Mouse (Mus musculus): ENCODE measurements at regions not wholly inside any gene's neighbourhood (a gene's known extent, or its start where the extent isn't known, plus 50 kb on each side); places are given as distances from the start of the nearest gene placed in this dataset.

- Histone ChIP-seq H3K4me3 (ENCODE audit: insufficient read depth, low read depth, low read length) (no peak overlapping the region), H3K36me3 (ENCODE audit: control insufficient read depth, insufficient read depth, low read length) (no peaks in the 10 kb centered on the region), H3K27ac (ENCODE audit: insufficient read depth, low read depth, low read length) (no peak overlapping the region), H3K4me1 (ENCODE audit: control insufficient read depth, insufficient read depth, low read length) (no peaks in the 10 kb centered on the region), H3K27me3 (replicated peaks; ENCODE audit: control insufficient read depth, insufficient read depth, low read length) (no peaks in the 10 kb centered on the region)
- TF ChIP-seq POLR2A (IDR thresholded peaks at IDR 0.05; ENCODE audit: low read depth, low read length) (no peak), CTCF (conservative IDR thresholded peaks at IDR 0.05; ENCODE audit: insufficient read depth, insufficient read length, low read depth, low read length) (peak; percentile 56)
- peak; percentile 19 for DNase-seq
- WGBS: 4% methylated on average over 4 of the region's 4 CpGs
Measured at GRCm38 (mm10) chr15:17098927-17099326, 370.4 kb downstream of the Cdh9 start.

- no peak overlapping the region for H3K4me3 ChIP-seq (ENCODE audit: insufficient read depth, low read depth, low read length)
- no peaks in the 10 kb centered on the region for H3K36me3 ChIP-seq (ENCODE audit: control insufficient read depth, insufficient read depth, low read length)
- no peaks in the 10 kb centered on the region for H3K4me1 ChIP-seq (ENCODE audit: control insufficient read depth, insufficient read depth, low read length)
- DNase-seq: no peak
- 61% methylated on average over 3 of the region's 3 CpGs for WGBS
- no peak overlapping the region for H3K27ac ChIP-seq (ENCODE audit: insufficient read depth, low read depth, low read length)
- H3K27me3 ChIP-seq (replicated peaks; ENCODE audit: control insufficient read depth, insufficient read depth, low read length): no peaks in the 10 kb centered on the region
- TF ChIP-seq POLR2A (IDR thresholded peaks at IDR 0.05; ENCODE audit: low read depth, low read length): no peak
- TF ChIP-seq CTCF (conservative IDR thresholded peaks at IDR 0.05; ENCODE audit: insufficient read depth, insufficient read length, low read depth, low read length): no peak
Measured at GRCm38 (mm10) chr15:17101182-17101581, 372.6 kb downstream of the Cdh9 start.

- H3K27ac ChIP-seq (ENCODE audit: insufficient read depth, low read depth, low read length): no peak overlapping the region
- no peaks in the 10 kb centered on the region for H3K36me3 ChIP-seq (ENCODE audit: control insufficient read depth, insufficient read depth, low read length)
- 29% methylated on average over 1 of the region's 1 CpGs for WGBS
- no peak for DNase-seq
- no peaks in the 10 kb centered on the region for H3K27me3 ChIP-seq (replicated peaks; ENCODE audit: control insufficient read depth, insufficient read depth, low read length)
- H3K4me1 ChIP-seq (ENCODE audit: control insufficient read depth, insufficient read depth, low read length): no peaks in the 10 kb centered on the region
- no peak for TF ChIP-seq CTCF (conservative IDR thresholded peaks at IDR 0.05; ENCODE audit: insufficient read depth, insufficient read length, low read depth, low read length)
- TF ChIP-seq POLR2A (IDR thresholded peaks at IDR 0.05; ENCODE audit: low read depth, low read length): no peak
- H3K4me3 ChIP-seq (ENCODE audit: insufficient read depth, low read depth, low read length): no peak overlapping the region
Measured at GRCm38 (mm10) chr15:17135721-17136120, 407.2 kb downstream of the Cdh9 start.

- no peak overlapping the region for H3K4me3 ChIP-seq (ENCODE audit: insufficient read depth, low read depth, low read length)
- H3K4me1 ChIP-seq (ENCODE audit: control insufficient read depth, insufficient read depth, low read length): no peaks in the 10 kb centered on the region
- H3K36me3 ChIP-seq (ENCODE audit: control insufficient read depth, insufficient read depth, low read length): no peaks in the 10 kb centered on the region
- TF ChIP-seq CTCF (conservative IDR thresholded peaks at IDR 0.05; ENCODE audit: insufficient read depth, insufficient read length, low read depth, low read length) (no peak), POLR2A (IDR thresholded peaks at IDR 0.05; ENCODE audit: low read depth, low read length) (no peak)
- H3K27me3 ChIP-seq (replicated peaks; ENCODE audit: control insufficient read depth, insufficient read depth, low read length): no peaks in the 10 kb centered on the region
- no peak overlapping the region for H3K27ac ChIP-seq (ENCODE audit: insufficient read depth, low read depth, low read length)
- DNase-seq: no peak
- 55% methylated on average over 2 of the region's 2 CpGs for WGBS
Measured at GRCm38 (mm10) chr15:17180164-17180563, 451.6 kb downstream of the Cdh9 start.

GRCm38 (mm10) chr15:17181358-17182022 is 452.9 kb downstream of the Cdh9 start:
- TF ChIP-seq CTCF (conservative IDR thresholded peaks at IDR 0.05; ENCODE audit: insufficient read depth, insufficient read length, low read depth, low read length) (no peak), POLR2A (IDR thresholded peaks at IDR 0.05; ENCODE audit: low read depth, low read length) (no peak)
- Histone ChIP-seq H3K4me1 (ENCODE audit: control insufficient read depth, insufficient read depth, low read length) (no peaks in the 10 kb centered on the region), H3K36me3 (ENCODE audit: control insufficient read depth, insufficient read depth, low read length) (no peaks in the 10 kb centered on the region), H3K27me3 (replicated peaks; ENCODE audit: control insufficient read depth, insufficient read depth, low read length) (no peaks in the 10 kb centered on the region), H3K27ac (ENCODE audit: insufficient read depth, low read depth, low read length) (no peak overlapping the region), H3K4me3 (ENCODE audit: insufficient read depth, low read depth, low read length) (no peak overlapping the region)
- WGBS: 68% methylated on average over 2 of the region's 2 CpGs
- DNase-seq: no peak

- Histone ChIP-seq H3K36me3 (ENCODE audit: control insufficient read depth, insufficient read depth, low read length) (no peaks in the 10 kb centered on the region), H3K4me1 (ENCODE audit: control insufficient read depth, insufficient read depth, low read length) (no peaks in the 10 kb centered on the region), H3K4me3 (ENCODE audit: insufficient read depth, low read depth, low read length) (no peak overlapping the region), H3K27me3 (replicated peaks; ENCODE audit: control insufficient read depth, insufficient read depth, low read length) (no peaks in the 10 kb centered on the region), H3K27ac (ENCODE audit: insufficient read depth, low read depth, low read length) (no peak overlapping the region)
- DNase-seq: no peak
- peak; percentile 37 for TF ChIP-seq CTCF (conservative IDR thresholded peaks at IDR 0.05; ENCODE audit: insufficient read depth, insufficient read length, low read depth, low read length)
- TF ChIP-seq POLR2A (IDR thresholded peaks at IDR 0.05; ENCODE audit: low read depth, low read length): no peak
- 44% methylated on average over 5 of the region's 5 CpGs for WGBS
Measured at GRCm38 (mm10) chr15:17195439-17195838, 466.9 kb downstream of the Cdh9 start.

GRCm38 (mm10) chr15:17204739-17205138 is 476.2 kb downstream of the Cdh9 start:
- TF ChIP-seq CTCF (conservative IDR thresholded peaks at IDR 0.05; ENCODE audit: insufficient read depth, insufficient read length, low read depth, low read length) (no peak), POLR2A (IDR thresholded peaks at IDR 0.05; ENCODE audit: low read depth, low read length) (no peak)
- H3K27ac ChIP-seq (ENCODE audit: insufficient read depth, low read depth, low read length): no peak overlapping the region
- WGBS: 73% methylated on average over 2 of the region's 2 CpGs
- no peaks in the 10 kb centered on the region for H3K27me3 ChIP-seq (replicated peaks; ENCODE audit: control insufficient read depth, insufficient read depth, low read length)
- H3K4me1 ChIP-seq (ENCODE audit: control insufficient read depth, insufficient read depth, low read length): no peaks in the 10 kb centered on the region
- no peaks in the 10 kb centered on the region for H3K36me3 ChIP-seq (ENCODE audit: control insufficient read depth, insufficient read depth, low read length)
- no peak for DNase-seq
- H3K4me3 ChIP-seq (ENCODE audit: insufficient read depth, low read depth, low read length): no peak overlapping the region

Data from kidney, adult 2 months (tissue).